Mouse (Mus musculus) midbrain, embryonic 15.5 days (tissue): ENCODE data around the gene Susd4. TPM values are rescaled to one million over a fixed set of nuclear protein-coding genes. Genes with fewer than 3 reads are reported as not detected.
A peak's percentile ranks its signal among the peaks of the same experiment; 100 is the strongest.

ENCODE experiments used
- ATAC-seq: fragments of 200-750 bp; cut with Nextera tagmentation; replicated peaks from 2 replicates; pipeline ENCODE4 v1.8.0; 2017; ENCODE audit warnings: moderate TSS enrichment
- H3K27ac ChIP-seq: fragments of 300-500 bp; sonication (generic); 2 replicates; pipeline ENCODE4 v1.5.1; 2015; ENCODE audit warnings: mild to moderate bottlenecking, inconsistent platforms
- H3K27me3 ChIP-seq: fragments of 300-500 bp; sonication (generic); replicated peaks from 2 replicates; pipeline ENCODE4 v1.6.1; 2015; ENCODE audit warnings: inconsistent platforms
- H3K36me3 ChIP-seq: fragments of 300-500 bp; sonication (generic); replicated peaks from 2 replicates; pipeline ENCODE4 v1.6.1; 2015; ENCODE audit warnings: inconsistent platforms
- H3K4me1 ChIP-seq: fragments of 300-500 bp; sonication (generic); 2 replicates; pipeline ENCODE4 v1.6.1; 2015; ENCODE audit warnings: inconsistent platforms
- H3K4me2 ChIP-seq: fragments of 300-500 bp; sonication (generic); 2 replicates; pipeline ENCODE4 v1.6.1; 2015; ENCODE audit warnings: inconsistent platforms, mild to moderate bottlenecking, moderate library complexity
- H3K4me3 ChIP-seq: fragments of 300-500 bp; sonication (generic); 2 replicates; pipeline ENCODE4 v1.5.1; 2015; ENCODE audit warnings: mild to moderate bottlenecking, inconsistent platforms
- H3K9ac ChIP-seq: fragments of 300-500 bp; sonication (generic); 2 replicates; pipeline ENCODE4 v1.6.1; 2015; ENCODE audit warnings: mild to moderate bottlenecking, inconsistent platforms
- H3K9me3 ChIP-seq: fragments of 300-500 bp; sonication (generic); 2 replicates; pipeline ENCODE4 v1.6.1; 2016; ENCODE audit warnings: inconsistent platforms
- WGBS: fragments of 180-500 bp; shearing (Covaris S2); methylation state at CpG from one replicate; pipeline ENCODE4 v1.1.7; 2015; ENCODE audit warnings: mixed read lengths; 5-methylcytosine and 5-hydroxymethylcytosine counted together
- polyA plus RNA-seq: library from polyadenylated mRNA; unstranded; fragments of >200 nt; fragmentation: Nextera tagmentation; extraction: Ambion mirVana; gene quantifications from 2 replicates; pipeline ENCODE4 v1.2.1, GENCODE M21; 2015

The Susd4 gene
- polyA plus RNA-seq, 1 experiment from 2014 or later = 81.8 TPM

- Histone ChIP-seq H3K27ac (no peak overlapping the region), H3K9me3 (no peaks in the 10 kb centered on the region), H3K9ac (no peak overlapping the region), H3K4me3 (no peak overlapping the region), H3K4me1 (peaks cover 16% of the 10 kb centered on the region), H3K36me3 (no peaks in the 10 kb centered on the region), H3K4me2 (0 out of 2 replicates have a peak overlapping the region, but pooled peaks have one; percentile 5), H3K27me3 (no peaks in the 10 kb centered on the region)
- 0 out of 2 replicates have a peak, but pooled peaks have one; percentile 47 for ATAC-seq
- WGBS = 52% methylated on average over 21 of the region's 21 CpGs
Measured at GRCm38 (mm10) chr1:182823723-182824421, 60.2 kb downstream of the Susd4 start.

- peaks cover 12% of the 10 kb centered on the region; the same call in 1 of the 2 replicates for H3K4me1 ChIP-seq
- ATAC-seq = no peak
- no peaks in the 10 kb centered on the region for H3K27me3 ChIP-seq
- no peaks in the 10 kb centered on the region for H3K9me3 ChIP-seq
- H3K27ac ChIP-seq = no peak overlapping the region
- H3K36me3 ChIP-seq = no peaks in the 10 kb centered on the region
- no peak overlapping the region for H3K4me2 ChIP-seq
- 87% methylated on average over 3 of the region's 3 CpGs for WGBS
- H3K4me3 ChIP-seq = no peak overlapping the region
- H3K9ac ChIP-seq = no peak overlapping the region
Measured at GRCm38 (mm10) chr1:182826557-182826956, 62.9 kb downstream of the Susd4 start.

- Histone ChIP-seq H3K4me2 (no peak overlapping the region), H3K27ac (no peak overlapping the region), H3K36me3 (no peaks in the 10 kb centered on the region), H3K9ac (no peak overlapping the region), H3K4me1 (peaks cover 30% of the 10 kb centered on the region), H3K27me3 (no peaks in the 10 kb centered on the region), H3K4me3 (no peak overlapping the region), H3K9me3 (no peaks in the 10 kb centered on the region)
- WGBS = 44% methylated on average over 6 of the region's 6 CpGs
- no peak for ATAC-seq
Measured at GRCm38 (mm10) chr1:182838061-182838460, 74.4 kb downstream of the Susd4 start.

- peak; percentile 55 for ATAC-seq
- no peak overlapping the region for H3K9ac ChIP-seq
- H3K27ac ChIP-seq = peak overlapping the region; percentile 16
Measured at GRCm38 (mm10) chr1:182839332-182839929, 75.8 kb downstream of the Susd4 start.

GRCm38 (mm10) chr1:182840011-182840410 is 76.4 kb downstream of the Susd4 start:
- 0 out of 2 replicates have a peak, but pooled peaks have one; percentile 13 for ATAC-seq
- Histone ChIP-seq H3K4me3 (no peak overlapping the region), H3K27ac (peak overlapping the region; percentile 16), H3K4me2 (no peak overlapping the region), H3K9ac (no peak overlapping the region), H3K9me3 (no peaks in the 10 kb centered on the region), H3K27me3 (no peaks in the 10 kb centered on the region), H3K4me1 (peaks cover 30% of the 10 kb centered on the region), H3K36me3 (no peaks in the 10 kb centered on the region)
- 35% methylated on average over 6 of the region's 6 CpGs for WGBS

More at GRCm38 (mm10) chr1:182839332-182839929, 75.8 kb downstream of the Susd4 start:
- Histone ChIP-seq H3K27me3 (no peaks in the 10 kb centered on the region), H3K4me2 (no peak overlapping the region), H3K36me3 (no peaks in the 10 kb centered on the region), H3K4me1 (peaks cover 30% of the 10 kb centered on the region), H3K9me3 (no peaks in the 10 kb centered on the region), H3K4me3 (no peak overlapping the region)
- WGBS = 80% methylated on average over 4 of the region's 4 CpGs

- Histone ChIP-seq H3K27me3 (no peaks in the 10 kb centered on the region), H3K4me2 (no peak overlapping the region), H3K9me3 (no peaks in the 10 kb centered on the region), H3K27ac (peak overlapping the region; percentile 43), H3K4me1 (peaks cover 30% of the 10 kb centered on the region), H3K9ac (no peak overlapping the region), H3K36me3 (no peaks in the 10 kb centered on the region), H3K4me3 (no peak overlapping the region)
- WGBS = 69% methylated on average over 6 of the region's 6 CpGs
- no peak for ATAC-seq
Measured at GRCm38 (mm10) chr1:182840606-182841005, 76.9 kb downstream of the Susd4 start.

- WGBS = 47% methylated on average over 12 of the region's 12 CpGs
- peaks cover 12% of the 10 kb centered on the region for H3K4me1 ChIP-seq
- no peak overlapping the region for H3K9ac ChIP-seq
- ATAC-seq = peak; percentile 56; the same call in 1 of the 2 replicates
- H3K9me3 ChIP-seq = no peaks in the 10 kb centered on the region
- no peak overlapping the region for H3K4me3 ChIP-seq
- peak overlapping the region; percentile 66 for H3K27ac ChIP-seq
- H3K4me2 ChIP-seq = no peak overlapping the region
- H3K27me3 ChIP-seq = no peaks in the 10 kb centered on the region
- H3K36me3 ChIP-seq = no peaks in the 10 kb centered on the region
Measured at GRCm38 (mm10) chr1:182849556-182849955, 85.9 kb downstream of the Susd4 start.

- H3K27me3 ChIP-seq = no peaks in the 10 kb centered on the region
- peak overlapping the region; percentile 66 for H3K27ac ChIP-seq
- 67% methylated on average over 1 of the region's 1 CpGs for WGBS
- no peaks in the 10 kb centered on the region for H3K9me3 ChIP-seq
- 0 out of 2 replicates have a peak, but pooled peaks have one; percentile 39 for ATAC-seq
- H3K4me3 ChIP-seq = no peak overlapping the region
- no peak overlapping the region for H3K4me2 ChIP-seq
- H3K4me1 ChIP-seq = peaks cover 14% of the 10 kb centered on the region
- no peaks in the 10 kb centered on the region for H3K36me3 ChIP-seq
- H3K9ac ChIP-seq = no peak overlapping the region
Measured at GRCm38 (mm10) chr1:182850080-182850479, 86.4 kb downstream of the Susd4 start.

- Histone ChIP-seq H3K27me3 (no peaks in the 10 kb centered on the region), H3K4me1 (peaks cover 18% of the 10 kb centered on the region), H3K27ac (no peak overlapping the region), H3K36me3 (no peaks in the 10 kb centered on the region), H3K4me2 (no peak overlapping the region), H3K9ac (no peak overlapping the region), H3K4me3 (no peak overlapping the region), H3K9me3 (no peaks in the 10 kb centered on the region)
- ATAC-seq = no peak
- WGBS = 54% methylated on average over 6 of the region's 6 CpGs
Measured at GRCm38 (mm10) chr1:182852158-182852557, 88.5 kb downstream of the Susd4 start.

- Histone ChIP-seq H3K27me3 (no peaks in the 10 kb centered on the region), H3K4me1 (peaks cover 13% of the 10 kb centered on the region), H3K9me3 (no peaks in the 10 kb centered on the region), H3K4me2 (no peak overlapping the region), H3K4me3 (no peak overlapping the region), H3K27ac (no peak overlapping the region), H3K36me3 (no peaks in the 10 kb centered on the region), H3K9ac (no peak overlapping the region)
- WGBS = 75% methylated on average over 13 of the region's 13 CpGs
- ATAC-seq = 0 out of 2 replicates have a peak, but pooled peaks have one; percentile 24
Measured at GRCm38 (mm10) chr1:182856636-182857035, 93.0 kb downstream of the Susd4 start.

GRCm38 (mm10) chr1:182861671-182862358 is 98.2 kb downstream of the Susd4 start:
- no peak overlapping the region for H3K4me2 ChIP-seq
- no peaks in the 10 kb centered on the region for H3K27me3 ChIP-seq
- H3K27ac ChIP-seq = no peak overlapping the region
- H3K36me3 ChIP-seq = no peaks in the 10 kb centered on the region
- no peaks in the 10 kb centered on the region for H3K9me3 ChIP-seq
- ATAC-seq = no peak
- no peak overlapping the region for H3K4me3 ChIP-seq
- 0 out of 2 replicates have a peak, but pooled peaks cover 6% of the 10 kb centered on the region for H3K4me1 ChIP-seq
- WGBS = 49% methylated on average over 7 of the region's 7 CpGs
- no peak overlapping the region for H3K9ac ChIP-seq

- ATAC-seq = no peak
- H3K9ac ChIP-seq = no peak overlapping the region
- peaks cover 10% of the 10 kb centered on the region for H3K4me1 ChIP-seq
- 93% methylated on average over 6 of the region's 6 CpGs for WGBS
- no peaks in the 10 kb centered on the region for H3K9me3 ChIP-seq
- H3K36me3 ChIP-seq = no peaks in the 10 kb centered on the region
- no peaks in the 10 kb centered on the region for H3K27me3 ChIP-seq
- no peak overlapping the region for H3K27ac ChIP-seq
- no peak overlapping the region for H3K4me3 ChIP-seq
- H3K4me2 ChIP-seq = no peak overlapping the region
Measured at GRCm38 (mm10) chr1:182863396-182863795, 99.7 kb downstream of the Susd4 start.
